Mouse (Mus musculus): ENCODE data around the gene Pea15a. TPM values are rescaled to one million over a fixed set of nuclear protein-coding genes. Genes with fewer than 3 reads are reported as not detected.

The Pea15a gene
- polyA plus RNA-seq, 1 experiment from 2014 or later = 69.5 TPM

DNA sequence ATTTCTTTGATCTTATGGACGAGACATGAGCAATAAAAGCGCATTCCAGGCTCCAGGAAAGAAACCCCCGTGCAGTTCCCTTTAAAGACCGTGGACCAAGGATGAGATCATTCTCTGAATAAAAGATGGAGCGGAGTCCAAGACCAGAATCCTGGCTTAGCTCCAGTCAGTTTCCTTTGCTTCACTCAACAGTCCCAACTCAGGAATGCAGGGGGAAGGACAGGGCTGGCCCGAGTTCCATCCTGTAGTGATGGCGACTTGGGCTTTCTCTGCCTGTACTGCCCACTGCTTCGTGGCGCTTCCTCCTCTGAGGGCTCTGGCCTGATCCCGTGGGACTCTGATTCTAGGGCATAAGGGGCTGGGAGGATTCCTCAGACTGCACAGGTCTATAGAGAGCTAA lies 13.8 kb upstream of the Pea15a start:
- no peak overlapping the region for H3K4me3 ChIP-seq (replicated peaks)
- no peaks in the 10 kb centered on the region for H3K36me3 ChIP-seq
- H3K9ac ChIP-seq (replicated peaks) = no peak overlapping the region
- H3K9me3 ChIP-seq = no peaks in the 10 kb centered on the region
- peaks cover 46% of the 10 kb centered on the region for H3K4me1 ChIP-seq (replicated peaks)
- H3K27ac ChIP-seq = peak overlapping the region; percentile 95; the same call in 1 of the 2 replicates
- ATAC-seq (ENCODE audit: insufficient number of reproducible peaks, insufficient read depth, low FRiP score, low TSS enrichment, low read depth) = no peak
- no peaks in the 10 kb centered on the region for H3K27me3 ChIP-seq
- WGBS = 45% methylated on average over 10 of the region's 10 CpGs
- no peak overlapping the region for H3K4me2 ChIP-seq

DNA sequence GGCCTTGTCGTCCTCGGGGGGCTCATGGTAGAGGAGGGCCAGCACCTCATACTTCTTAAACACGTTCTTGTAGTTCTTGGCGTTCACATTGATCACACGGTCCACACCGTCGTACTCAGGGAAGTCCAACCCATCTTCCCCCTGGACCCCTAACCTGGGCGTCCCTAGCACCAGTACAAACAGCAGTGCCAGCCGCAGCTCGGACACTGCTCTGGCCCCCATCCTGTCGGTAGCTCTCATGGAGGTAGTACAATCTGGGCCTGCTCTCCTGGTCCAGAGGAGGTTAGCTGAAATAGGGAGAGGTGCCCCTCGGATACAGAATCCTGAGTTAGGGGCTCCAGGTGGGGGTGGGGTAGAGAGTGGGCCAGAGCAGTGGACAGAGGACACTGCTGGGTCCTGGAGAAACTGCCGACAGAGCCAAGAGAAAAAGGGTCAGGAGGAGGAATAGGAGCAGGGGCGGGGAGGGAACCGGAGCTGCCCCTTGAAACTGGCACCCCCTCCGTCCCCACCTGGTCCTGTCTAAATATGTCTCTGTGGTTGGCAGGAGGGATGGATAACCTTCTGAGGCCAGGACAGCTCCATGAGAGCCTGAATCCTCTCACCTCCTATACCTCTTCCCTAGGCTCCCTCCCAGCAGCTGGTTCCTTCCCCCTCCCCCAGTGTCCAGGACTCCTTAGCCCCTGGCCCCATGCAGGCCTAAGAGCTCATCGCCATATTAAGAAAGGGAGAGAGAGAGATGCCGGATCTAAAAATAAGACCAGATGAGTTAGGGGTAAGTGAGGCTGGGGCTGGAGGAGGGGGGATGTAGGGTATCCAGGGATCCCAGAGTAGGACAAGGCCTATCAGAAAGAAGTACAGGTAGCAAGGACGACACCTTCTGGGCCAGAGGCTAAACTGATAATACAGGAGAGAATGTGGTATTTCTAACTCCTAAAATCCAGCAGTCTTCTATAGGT lies 13.1 kb upstream of the Pea15a start, which contains the start of gene Casq1:
TSS of gene Casq1 (minus strand) at position 418 of the 956 bp plus-strand sequence.
- no peak within 1 kb of the TSS for H3K4me2 ChIP-seq
- H3K27me3 ChIP-seq = no peaks in the 10 kb centered on the region
- peak within 1 kb of the TSS; percentile 95; the same call in 1 of the 2 replicates for H3K27ac ChIP-seq
- no peak for ATAC-seq (ENCODE audit: insufficient number of reproducible peaks, insufficient read depth, low FRiP score, low TSS enrichment, low read depth)
- H3K36me3 ChIP-seq = no peaks in the 10 kb centered on the region
- H3K9ac ChIP-seq (replicated peaks) = 0 out of 2 replicates have a peak within 1 kb of the TSS, but pooled peaks have one; percentile 4
- no peaks in the 10 kb centered on the region for H3K9me3 ChIP-seq
- H3K4me3 ChIP-seq (replicated peaks) = no peak within 1 kb of the TSS
- H3K4me1 ChIP-seq (replicated peaks) = peaks cover 46% of the 10 kb centered on the region
- 82% methylated on average over 19 of the region's 19 CpGs for WGBS

DNA sequence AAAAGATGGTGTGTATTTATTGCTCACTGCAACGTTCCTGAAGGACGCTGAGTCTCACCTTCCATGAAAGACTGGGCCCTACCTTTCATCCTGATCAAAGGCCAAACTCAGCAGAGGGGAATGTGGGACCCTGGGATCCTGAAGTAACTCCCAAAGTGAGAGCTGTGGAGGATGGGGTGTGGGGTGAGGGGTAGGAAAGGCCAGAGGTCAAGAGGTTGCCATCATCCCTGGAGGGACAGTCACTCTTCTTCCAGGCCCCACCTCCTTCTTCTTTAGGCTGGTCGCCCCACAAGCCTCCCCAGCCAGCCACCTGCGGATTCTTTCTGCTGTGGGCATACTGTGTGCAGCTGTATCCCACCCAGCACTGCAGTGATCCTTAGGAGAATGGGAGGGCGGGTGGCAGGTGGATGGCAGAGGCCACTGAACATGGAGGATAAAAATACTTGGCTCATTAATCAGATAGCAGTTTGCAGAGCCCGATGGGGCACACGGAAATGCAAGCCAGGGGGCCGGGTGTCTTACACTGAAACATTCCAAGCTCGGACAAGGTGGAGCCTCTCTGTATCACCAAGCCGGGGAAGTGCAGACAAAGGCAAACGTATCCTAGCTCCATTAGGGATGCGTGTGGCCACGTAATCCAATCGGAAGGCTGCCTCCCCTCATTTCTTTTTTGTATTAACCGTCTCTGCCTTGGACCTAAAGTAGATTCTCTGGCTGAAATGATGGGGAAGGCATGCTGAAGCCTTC lies 11.7 kb upstream of the Pea15a start:
- H3K9ac ChIP-seq (replicated peaks) = no peak overlapping the region
- ATAC-seq (ENCODE audit: insufficient number of reproducible peaks, insufficient read depth, low FRiP score, low TSS enrichment, low read depth) = no peak
- no peak overlapping the region for H3K4me2 ChIP-seq
- 0 out of 2 replicates have a peak overlapping the region, but pooled peaks have one; percentile 7 for H3K27ac ChIP-seq
- no peak overlapping the region for H3K4me3 ChIP-seq (replicated peaks)
- no peaks in the 10 kb centered on the region for H3K9me3 ChIP-seq
- H3K4me1 ChIP-seq (replicated peaks) = peaks cover 46% of the 10 kb centered on the region
- H3K36me3 ChIP-seq = no peaks in the 10 kb centered on the region
- no peaks in the 10 kb centered on the region for H3K27me3 ChIP-seq
- WGBS = 69% methylated on average over 15 of the region's 15 CpGs

DNA sequence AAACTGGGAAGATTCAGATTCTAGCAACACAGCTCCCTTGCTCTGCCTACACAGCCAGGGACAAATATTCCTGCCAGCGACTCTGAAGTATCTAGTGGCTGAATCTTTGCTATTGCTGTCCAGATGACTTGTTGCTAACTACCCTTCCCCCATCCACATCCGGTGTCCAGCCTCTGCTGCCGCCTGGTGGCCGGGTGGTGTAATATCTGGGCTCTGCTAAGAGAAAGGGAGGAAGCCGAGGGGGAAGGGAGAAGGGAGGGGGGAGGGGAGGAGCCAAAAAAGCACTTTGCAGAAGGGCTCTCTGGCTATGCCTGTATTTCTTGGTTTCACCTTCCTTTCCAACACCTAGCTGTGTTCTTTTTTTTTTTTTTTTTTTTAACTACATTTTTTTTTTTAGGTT lies 10.5 kb upstream of the Pea15a start:
- Histone ChIP-seq H3K27me3 (no peaks in the 10 kb centered on the region), H3K9me3 (no peaks in the 10 kb centered on the region), H3K9ac (replicated peaks) (no peak overlapping the region), H3K36me3 (no peaks in the 10 kb centered on the region), H3K4me2 (peak overlapping the region; percentile 44), H3K4me1 (replicated peaks) (peaks cover 40% of the 10 kb centered on the region), H3K4me3 (replicated peaks) (peak overlapping the region; percentile 12; the same call in 1 of the 2 replicates), H3K27ac (peak overlapping the region; percentile 62)
- no peak for ATAC-seq (ENCODE audit: insufficient number of reproducible peaks, insufficient read depth, low FRiP score, low TSS enrichment, low read depth)
- 0% methylated on average over 5 of the region's 5 CpGs for WGBS

DNA sequence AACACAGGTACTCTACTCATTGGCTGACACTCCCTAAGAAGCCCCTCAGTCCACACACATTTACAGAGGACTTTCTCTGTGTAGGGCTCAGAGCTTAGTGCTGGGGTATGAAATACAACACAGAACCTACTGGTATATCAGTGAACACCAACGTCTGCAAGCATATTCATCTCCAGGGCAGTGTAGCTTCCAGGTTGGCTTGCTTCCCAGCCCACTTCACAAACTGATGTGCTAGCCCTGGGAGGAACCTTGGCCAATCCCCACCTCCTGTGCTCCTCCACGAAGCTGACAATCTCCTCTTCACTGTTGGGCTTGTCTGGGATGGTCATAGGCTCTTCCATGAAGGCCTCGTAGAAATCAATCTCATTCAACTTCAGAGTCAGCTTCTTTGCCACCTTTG lies 8.1 kb upstream of the Pea15a start:
- H3K4me1 ChIP-seq (replicated peaks) = peaks cover 16% of the 10 kb centered on the region
- no peaks in the 10 kb centered on the region for H3K27me3 ChIP-seq
- H3K4me2 ChIP-seq = no peak overlapping the region
- no peak overlapping the region for H3K9ac ChIP-seq (replicated peaks)
- H3K36me3 ChIP-seq = no peaks in the 10 kb centered on the region
- WGBS = 66% methylated on average over 3 of the region's 3 CpGs
- no peak for ATAC-seq (ENCODE audit: insufficient number of reproducible peaks, insufficient read depth, low FRiP score, low TSS enrichment, low read depth)
- H3K4me3 ChIP-seq (replicated peaks) = no peak overlapping the region
- H3K9me3 ChIP-seq = no peaks in the 10 kb centered on the region
- H3K27ac ChIP-seq = no peak overlapping the region

DNA sequence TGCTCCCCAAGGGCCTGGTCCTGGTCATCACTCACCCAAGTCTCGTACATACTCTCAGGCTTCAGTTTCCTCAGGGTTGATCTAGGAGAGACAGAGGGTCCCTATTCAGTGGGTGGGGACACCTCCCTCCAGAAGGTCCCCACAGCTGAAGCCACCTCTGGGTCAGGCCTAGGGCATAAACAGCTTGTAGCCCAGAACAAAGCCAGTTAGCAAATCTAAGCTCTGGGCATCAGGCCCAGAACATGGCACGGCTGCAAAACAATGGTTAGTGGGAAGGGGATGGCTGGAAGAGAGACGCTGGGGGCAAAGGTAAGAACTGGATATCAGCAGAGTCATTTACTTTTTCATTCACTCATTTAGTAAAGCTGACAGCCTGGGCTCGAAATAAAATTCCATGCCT lies 7.2 kb upstream of the Pea15a start:
- Histone ChIP-seq H3K9ac (replicated peaks) (no peak overlapping the region), H3K9me3 (no peaks in the 10 kb centered on the region), H3K4me2 (no peak overlapping the region), H3K36me3 (no peaks in the 10 kb centered on the region), H3K4me1 (replicated peaks) (peaks cover 7% of the 10 kb centered on the region), H3K27me3 (no peaks in the 10 kb centered on the region), H3K27ac (peak overlapping the region; percentile 12; the same call in 1 of the 2 replicates), H3K4me3 (replicated peaks) (no peak overlapping the region)
- 85% methylated on average over 4 of the region's 4 CpGs for WGBS
- ATAC-seq (ENCODE audit: insufficient number of reproducible peaks, insufficient read depth, low FRiP score, low TSS enrichment, low read depth) = no peak

DNA sequence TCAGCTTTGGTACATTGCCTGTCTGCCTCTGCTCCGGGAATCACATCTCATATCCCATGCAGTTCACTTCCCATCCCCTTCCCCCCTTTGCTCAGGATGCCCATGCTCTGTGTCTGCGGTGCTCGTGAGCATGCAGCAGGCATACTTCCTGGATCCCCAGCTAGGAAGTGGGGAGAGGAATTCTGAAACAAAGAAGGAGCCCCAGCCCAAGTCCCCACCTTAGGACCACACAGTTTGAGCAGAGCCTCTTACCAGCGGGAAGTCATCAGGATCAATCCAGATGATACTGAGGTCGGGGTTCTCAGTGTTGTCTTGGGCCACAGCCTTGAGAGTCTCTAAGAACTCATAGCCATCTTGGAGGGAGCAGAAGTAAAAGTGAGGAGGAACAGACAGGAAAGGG lies 6.2 kb upstream of the Pea15a start:
- H3K4me2 ChIP-seq = no peak overlapping the region
- H3K36me3 ChIP-seq = no peaks in the 10 kb centered on the region
- H3K4me3 ChIP-seq (replicated peaks) = no peak overlapping the region
- H3K9me3 ChIP-seq = no peaks in the 10 kb centered on the region
- WGBS = 65% methylated on average over 5 of the region's 5 CpGs
- no peak for ATAC-seq (ENCODE audit: insufficient number of reproducible peaks, insufficient read depth, low FRiP score, low TSS enrichment, low read depth)
- no peak overlapping the region for H3K9ac ChIP-seq (replicated peaks)
- H3K4me1 ChIP-seq (replicated peaks) = peaks cover 6% of the 10 kb centered on the region
- peak overlapping the region; percentile 37; the same call in 1 of the 2 replicates for H3K27ac ChIP-seq
- H3K27me3 ChIP-seq = no peaks in the 10 kb centered on the region

DNA sequence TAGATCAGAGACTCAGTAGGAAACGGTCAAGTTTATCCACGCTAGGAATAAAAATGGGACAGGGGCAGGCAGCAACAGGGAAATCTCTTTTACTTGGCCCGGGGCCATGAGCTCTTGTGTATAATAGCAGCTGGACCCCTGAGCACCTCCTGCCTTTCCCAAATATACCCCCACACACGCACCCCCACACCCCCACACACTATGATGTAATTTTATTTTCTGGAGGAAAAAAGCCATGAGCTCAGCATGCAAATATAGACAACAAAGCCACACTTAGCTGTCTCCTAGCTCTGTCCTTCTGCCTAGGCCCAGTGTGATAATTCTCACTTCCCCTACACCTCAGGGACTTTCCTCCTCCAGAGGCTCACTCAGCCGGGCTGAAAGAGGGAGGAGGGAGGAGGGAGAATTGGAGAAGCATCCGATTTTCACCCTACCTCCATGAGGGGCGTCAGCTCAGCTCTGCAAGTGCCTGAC lies 544 bp upstream of the Pea15a start:
- H3K36me3 ChIP-seq = peaks cover 7% of the 10 kb centered on the region; the same call in 1 of the 2 replicates
- no peak overlapping the region; the same call in 1 of the 2 replicates for H3K9ac ChIP-seq (replicated peaks)
- peak overlapping the region; percentile 64; the same call in 1 of the 2 replicates for H3K4me3 ChIP-seq (replicated peaks)
- H3K4me2 ChIP-seq = peak overlapping the region; percentile 76
- no peaks in the 10 kb centered on the region for H3K27me3 ChIP-seq
- H3K4me1 ChIP-seq (replicated peaks) = peaks cover 49% of the 10 kb centered on the region
- whole genome bisulfite sequencing = 25% methylated on average over 7 of the region's 7 CpGs
- no peaks in the 10 kb centered on the region for H3K9me3 ChIP-seq
- H3K27ac ChIP-seq = peak overlapping the region; percentile 83
- ATAC-seq (ENCODE audit: insufficient number of reproducible peaks, insufficient read depth, low FRiP score, low TSS enrichment, low read depth) = no peak

DNA sequence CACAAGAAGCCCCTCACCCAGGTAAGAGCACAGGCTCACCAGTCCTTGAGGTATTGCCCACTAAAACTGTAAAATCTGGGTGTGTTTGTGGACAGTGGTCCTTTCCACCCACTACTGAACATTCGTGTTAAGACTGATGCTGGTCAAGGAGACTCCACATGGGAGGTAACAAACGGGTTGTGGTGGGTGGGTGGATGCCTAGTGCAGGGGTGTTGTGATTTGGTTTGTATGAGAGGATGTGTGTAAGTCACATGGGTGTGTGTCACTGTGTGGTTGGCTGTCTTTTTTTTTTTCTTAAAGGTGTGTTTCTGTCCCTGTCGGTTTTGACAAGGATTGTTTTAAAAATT lies 890 bp downstream of the Pea15a start:
- peak overlapping the region; percentile 83 for H3K27ac ChIP-seq
- no peaks in the 10 kb centered on the region for H3K27me3 ChIP-seq
- H3K4me3 ChIP-seq (replicated peaks) = peak overlapping the region; percentile 64
- 18% methylated on average over 3 of the region's 3 CpGs for WGBS
- H3K4me1 ChIP-seq (replicated peaks) = peaks cover 63% of the 10 kb centered on the region
- peak overlapping the region; percentile 76 for H3K4me2 ChIP-seq
- H3K9me3 ChIP-seq = no peaks in the 10 kb centered on the region
- peak overlapping the region; percentile 80 for H3K9ac ChIP-seq (replicated peaks)
- no peak for ATAC-seq (ENCODE audit: insufficient number of reproducible peaks, insufficient read depth, low FRiP score, low TSS enrichment, low read depth)
- peaks cover 19% of the 10 kb centered on the region for H3K36me3 ChIP-seq

DNA sequence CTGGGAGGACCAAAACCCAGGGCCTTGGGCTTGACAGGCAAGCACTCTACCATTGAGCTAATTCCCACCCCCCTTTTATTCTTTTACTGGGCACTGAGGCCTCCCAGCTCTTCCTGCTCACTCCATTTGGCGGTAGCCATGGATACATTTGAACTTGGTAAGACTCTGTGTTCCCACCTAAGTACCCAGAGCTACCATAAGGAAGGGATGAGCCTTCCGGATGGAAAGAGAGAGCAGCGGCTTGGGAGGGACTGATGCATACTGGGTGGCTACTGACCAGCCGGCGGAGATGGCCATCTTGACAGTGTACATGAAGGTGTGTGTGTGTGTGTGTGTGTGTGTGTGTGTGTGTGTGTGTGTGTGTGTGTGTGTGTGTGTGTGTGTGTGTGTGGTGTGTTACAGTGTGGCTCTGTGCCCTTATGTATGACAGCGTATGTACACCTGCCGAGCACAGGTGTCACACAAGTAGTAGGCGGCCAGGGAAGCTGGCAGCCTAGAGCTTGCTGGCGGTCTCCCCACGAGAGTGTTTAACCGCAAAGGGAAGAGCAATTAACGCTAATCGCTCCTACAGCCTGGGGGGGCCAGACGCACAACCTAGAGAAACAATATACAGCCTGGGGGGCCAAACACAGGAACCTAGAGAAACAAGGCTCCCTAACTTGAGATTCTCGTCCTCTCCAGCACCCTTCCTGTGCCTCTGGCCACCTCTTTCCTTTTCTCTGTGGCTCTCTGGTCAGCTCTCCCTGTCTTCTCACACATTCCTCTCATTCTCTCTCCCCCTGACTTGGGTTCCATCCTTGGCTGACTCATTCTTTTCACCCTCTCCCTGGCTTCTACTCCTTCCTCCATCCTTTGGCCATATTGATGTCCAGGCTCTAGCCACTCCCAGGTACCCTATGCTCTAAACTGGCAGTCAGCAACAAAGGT lies 1.5 kb downstream of the Pea15a start:
- H3K27ac ChIP-seq = peak overlapping the region; percentile 83
- H3K9me3 ChIP-seq = no peaks in the 10 kb centered on the region
- WGBS = 46% methylated on average over 15 of the region's 15 CpGs
- peak overlapping the region; percentile 28; the same call in 1 of the 2 replicates for H3K9ac ChIP-seq (replicated peaks)
- peak overlapping the region; percentile 76 for H3K4me2 ChIP-seq
- H3K36me3 ChIP-seq = peaks cover 25% of the 10 kb centered on the region
- peaks cover 69% of the 10 kb centered on the region for H3K4me1 ChIP-seq (replicated peaks)
- H3K4me3 ChIP-seq (replicated peaks) = peak overlapping the region; percentile 64; the same call in 1 of the 2 replicates
- no peaks in the 10 kb centered on the region for H3K27me3 ChIP-seq
- no peak for ATAC-seq (ENCODE audit: insufficient number of reproducible peaks, insufficient read depth, low FRiP score, low TSS enrichment, low read depth)
